Mouse (Mus musculus) heart, embryonic 10.5 days (tissue): ENCODE measurements at regions not wholly inside any gene's neighbourhood (a gene's known extent, or its start where the extent isn't known, plus 50 kb on each side); places are given as distances from the start of the nearest gene placed in this dataset.
"Not testable (repeated sequence)": the region's sequence is repeated elsewhere in the genome, so short reads cannot be mapped to it uniquely, and the experiment has no call there.

Source experiments
- DNase-seq: peaks from one replicate; pipeline ENCODE4 v3.0.0-alpha.2; 2017; ENCODE audit warnings: low spot score
- H3K27ac ChIP-seq: fragments of 300-500 bp; sonication (generic); 2 replicates; pipeline ENCODE4 v1.5.1; 2016; ENCODE audit warnings: mild to moderate bottlenecking
- H3K27me3 ChIP-seq: fragments of 300-500 bp; sonication (generic); 2 replicates; pipeline ENCODE4 v1.6.1; 2016; ENCODE audit warnings: mild to moderate bottlenecking; ENCODE audit not compliant: poor library complexity, insufficient read depth, severe bottlenecking
- H3K36me3 ChIP-seq: fragments of 300-500 bp; sonication (generic); 2 replicates; pipeline ENCODE4 v1.6.1; 2016; ENCODE audit warnings: mild to moderate bottlenecking, moderate library complexity
- H3K4me1 ChIP-seq: fragments of 300-500 bp; sonication (generic); 2 replicates; pipeline ENCODE4 v1.6.1; 2016; ENCODE audit warnings: mild to moderate bottlenecking
- H3K4me3 ChIP-seq: fragments of 300-500 bp; sonication (generic); 2 replicates; pipeline ENCODE4 v1.5.1; 2016; ENCODE audit warnings: mild to moderate bottlenecking, moderate library complexity
- H3K9me3 ChIP-seq: fragments of 300-500 bp; sonication (generic); 2 replicates; pipeline ENCODE4 v1.6.1; 2016; ENCODE audit warnings: mild to moderate bottlenecking, moderate library complexity
- WGBS: fragments of 180-500 bp; shearing (Covaris S2); methylation state at CpG from one replicate; pipeline ENCODE4 v1.1.7; 2016; 5-methylcytosine and 5-hydroxymethylcytosine counted together

- Histone ChIP-seq H3K4me3 (no peak overlapping the region), H3K36me3 (no peaks in the 10 kb centered on the region), H3K27ac (no peak overlapping the region), H3K9me3 (no peaks in the 10 kb centered on the region), H3K27me3 (no peaks in the 10 kb centered on the region), H3K4me1 (no peaks in the 10 kb centered on the region)
- 76% methylated on average over 9 of the region's 9 CpGs for WGBS
- DNase-seq: no peak
Observed at GRCm38 (mm10) chr5:117040878-117041277, 75.0 kb downstream of the Suds3 start.

GRCm38 (mm10) chr5:117037261-117037660, 78.7 kb downstream of the Suds3 start:
- Histone ChIP-seq H3K27ac (no peak overlapping the region), H3K4me1 (peaks cover 1% of the 10 kb centered on the region; the same call in 1 of the 2 replicates), H3K9me3 (no peaks in the 10 kb centered on the region), H3K4me3 (no peak overlapping the region), H3K27me3 (no peaks in the 10 kb centered on the region), H3K36me3 (no peaks in the 10 kb centered on the region)
- WGBS: 16% methylated on average over 3 of the region's 3 CpGs
- no peak for DNase-seq

DNA sequence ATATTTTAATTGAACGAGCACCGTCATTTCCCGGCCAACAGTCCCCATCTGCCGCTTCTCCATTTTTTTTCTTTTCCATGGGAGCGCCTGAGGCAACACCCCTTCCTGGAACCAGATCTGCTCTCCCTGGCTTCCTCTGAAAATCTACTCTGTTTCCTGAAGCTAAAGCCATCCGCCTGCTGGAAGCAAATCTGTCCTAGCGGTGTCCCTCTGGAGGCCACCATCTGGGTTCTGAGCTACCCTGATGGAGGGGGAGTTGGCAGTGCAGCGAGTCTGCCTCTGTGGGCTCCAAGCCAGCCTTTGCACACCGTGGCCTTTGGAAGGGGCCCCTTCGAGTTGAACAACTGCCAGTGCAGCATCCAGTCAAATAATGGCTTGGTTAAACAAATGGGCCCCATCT, 83.8 kb downstream of the Suds3 start:
- Histone ChIP-seq H3K4me3 (no peak overlapping the region), H3K36me3 (no peaks in the 10 kb centered on the region), H3K9me3 (no peaks in the 10 kb centered on the region), H3K4me1 (peaks cover 9% of the 10 kb centered on the region; the same call in 1 of the 2 replicates), H3K27ac (no peak overlapping the region), H3K27me3 (no peaks in the 10 kb centered on the region)
- no peak for DNase-seq
- WGBS: 73% methylated on average over 10 of the region's 10 CpGs

DNA sequence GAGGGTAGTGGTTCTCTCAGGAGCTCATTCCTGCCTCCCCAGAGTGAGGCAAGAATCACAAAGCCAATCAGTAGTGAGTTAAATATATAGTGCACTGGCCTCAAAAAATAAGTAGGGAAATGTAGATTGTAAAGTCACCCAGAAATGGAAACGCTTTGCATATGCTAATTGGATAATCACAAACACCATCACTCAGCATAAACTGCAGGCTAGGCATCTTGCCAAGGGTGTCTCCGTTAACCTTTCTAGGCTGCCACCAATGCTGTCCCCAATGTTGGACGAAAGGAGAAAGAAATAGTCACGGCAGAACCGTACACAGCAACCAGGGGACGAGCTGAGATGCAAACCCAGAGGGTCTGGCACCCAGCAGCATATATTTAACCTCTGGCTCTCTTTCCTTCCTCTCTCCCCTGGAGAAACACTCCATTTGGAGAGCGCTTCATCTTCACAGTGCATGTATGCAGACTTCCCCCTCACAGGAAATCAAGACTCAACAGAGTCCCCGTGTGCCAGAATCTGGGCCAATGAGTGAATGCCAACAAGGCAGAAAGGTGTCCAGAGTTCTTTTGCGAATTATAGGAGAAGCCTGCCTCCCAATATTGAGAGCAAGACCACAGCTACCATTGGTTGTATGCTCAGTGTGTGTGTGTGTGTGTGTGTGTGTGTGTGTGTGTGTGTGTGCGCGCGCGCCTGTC, 90.1 kb downstream of the Suds3 start:
- no peak for DNase-seq
- Histone ChIP-seq H3K4me1 (no peaks in the 10 kb centered on the region), H3K4me3 (no peak overlapping the region), H3K9me3 (0 out of 2 replicates have a peak, but pooled peaks cover 9% of the 10 kb centered on the region), H3K27me3 (no peaks in the 10 kb centered on the region), H3K36me3 (no peaks in the 10 kb centered on the region), H3K27ac (no peak overlapping the region)
- 85% methylated on average over 13 of the region's 13 CpGs for WGBS

GRCm38 (mm10) chr5:117018419-117019150, 97.3 kb downstream of the Suds3 start:
- Histone ChIP-seq H3K4me1 (no peaks in the 10 kb centered on the region), H3K9me3 (peaks cover 5% of the 10 kb centered on the region; the same call in 1 of the 2 replicates), H3K36me3 (no peaks in the 10 kb centered on the region), H3K27ac (no peak overlapping the region), H3K27me3 (no peaks in the 10 kb centered on the region), H3K4me3 (no peak overlapping the region)
- 76% methylated on average over 6 of the region's 6 CpGs for WGBS
- no peak for DNase-seq

GRCm38 (mm10) chr5:117011128-117011527, 104.8 kb downstream of the Suds3 start:
- no peaks in the 10 kb centered on the region for H3K4me1 ChIP-seq
- no peaks in the 10 kb centered on the region for H3K36me3 ChIP-seq
- WGBS: 87% methylated on average over 7 of the region's 7 CpGs
- no peak overlapping the region for H3K27ac ChIP-seq
- no peak for DNase-seq
- no peaks in the 10 kb centered on the region for H3K9me3 ChIP-seq
- H3K27me3 ChIP-seq: no peaks in the 10 kb centered on the region
- H3K4me3 ChIP-seq: no peak overlapping the region

DNA sequence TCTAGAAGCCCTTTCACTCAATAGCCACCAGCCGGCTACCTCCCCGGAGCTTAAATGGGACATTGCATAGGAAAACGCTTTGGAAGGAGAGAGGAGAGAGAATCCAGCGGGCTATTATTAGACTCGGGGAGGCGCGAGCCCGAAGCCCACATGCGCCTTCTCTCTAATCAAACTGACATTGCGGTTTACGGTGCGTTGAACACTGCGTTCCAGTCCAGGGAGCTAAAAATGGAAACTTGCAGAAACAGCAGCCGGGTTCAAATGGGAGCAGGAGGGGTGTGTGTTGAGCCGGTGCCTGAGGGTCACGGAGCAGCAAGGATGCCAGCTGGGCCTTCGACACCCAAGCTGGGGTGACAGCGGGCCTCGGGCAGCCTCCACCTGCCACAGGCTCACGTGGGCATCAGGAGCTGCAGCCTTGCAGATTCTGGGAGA, 115.1 kb downstream of the Suds3 start:
- Histone ChIP-seq H3K27me3 (no peaks in the 10 kb centered on the region), H3K27ac (peak overlapping the region; percentile 64), H3K36me3 (no peaks in the 10 kb centered on the region), H3K9me3 (no peaks in the 10 kb centered on the region), H3K4me1 (peaks cover 4% of the 10 kb centered on the region; the same call in 1 of the 2 replicates), H3K4me3 (peak overlapping the region; percentile 22; the same call in 1 of the 2 replicates)
- DNase-seq: no peak
- 45% methylated on average over 20 of the region's 20 CpGs for WGBS

DNA sequence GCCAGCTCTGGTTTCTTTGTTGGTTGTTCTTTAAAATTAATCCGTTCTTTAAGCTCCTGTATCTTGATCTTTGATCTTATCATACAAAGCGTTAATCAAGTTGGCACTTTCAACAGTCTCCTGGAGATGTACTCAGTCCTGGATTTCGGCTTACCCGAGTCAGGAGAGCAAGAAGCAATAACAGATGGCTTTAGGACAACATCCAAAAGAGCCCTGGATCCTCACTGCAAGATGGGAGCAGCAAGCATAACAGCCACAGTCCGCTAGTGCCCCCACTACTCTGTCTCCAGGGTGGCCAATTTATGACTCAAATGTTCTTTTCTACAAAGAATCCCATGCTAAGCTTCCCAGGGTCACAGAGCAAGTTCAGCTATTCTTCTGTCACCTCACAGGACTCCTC, 121.4 kb downstream of the Suds3 start:
- no peak overlapping the region for H3K4me3 ChIP-seq
- no peaks in the 10 kb centered on the region for H3K4me1 ChIP-seq
- WGBS: 62% methylated on average over 5 of the region's 5 CpGs
- no peak for DNase-seq
- no peaks in the 10 kb centered on the region for H3K9me3 ChIP-seq
- no peaks in the 10 kb centered on the region for H3K27me3 ChIP-seq
- no peaks in the 10 kb centered on the region for H3K36me3 ChIP-seq
- no peak overlapping the region for H3K27ac ChIP-seq

DNA sequence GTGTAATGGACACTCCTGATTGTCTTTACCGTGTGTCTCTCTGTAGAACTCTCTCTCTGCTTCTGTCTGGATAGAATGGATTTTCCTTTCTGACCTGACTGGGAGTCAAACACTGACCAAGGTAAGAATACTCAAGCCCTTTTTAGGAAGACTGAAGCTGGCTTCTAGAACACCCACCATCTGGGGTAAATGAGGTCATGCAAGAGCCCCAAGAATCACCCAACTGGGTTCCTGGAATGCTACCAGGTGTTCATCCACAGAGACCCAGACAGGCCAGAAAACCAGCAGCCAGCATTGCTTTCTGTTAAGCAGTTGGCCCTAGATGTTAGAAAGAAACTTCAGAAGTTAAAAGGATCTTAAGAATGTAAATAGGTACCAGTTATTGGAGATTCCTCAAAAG, 122.2 kb downstream of the Suds3 start:
- no peak for DNase-seq
- Histone ChIP-seq H3K4me3 (no peak overlapping the region), H3K36me3 (no peaks in the 10 kb centered on the region), H3K27ac (no peak overlapping the region), H3K4me1 (no peaks in the 10 kb centered on the region), H3K27me3 (no peaks in the 10 kb centered on the region), H3K9me3 (no peaks in the 10 kb centered on the region)
- WGBS: 86% methylated on average over 1 of the region's 1 CpGs

- H3K9me3 ChIP-seq: no peaks in the 10 kb centered on the region
- H3K27ac ChIP-seq: no peak overlapping the region
- H3K36me3 ChIP-seq: no peaks in the 10 kb centered on the region
- H3K27me3 ChIP-seq: no peaks in the 10 kb centered on the region
- DNase-seq: no peak
- no peaks in the 10 kb centered on the region for H3K4me1 ChIP-seq
- WGBS: 85% methylated on average over 6 of the region's 6 CpGs
- H3K4me3 ChIP-seq: no peak overlapping the region
Observed at GRCm38 (mm10) chr5:116991461-116991860, 124.5 kb downstream of the Suds3 start.

GRCm38 (mm10) chr5:116971474-116971873, 144.4 kb downstream of the Suds3 start:
- not testable (repeated sequence) for H3K4me3 ChIP-seq

GRCm38 (mm10) chr5:116964171-116964570, 151.7 kb downstream of the Suds3 start:
- 90% methylated on average over 7 of the region's 7 CpGs for WGBS

More at GRCm38 (mm10) chr5:116971474-116971873, 144.4 kb downstream of the Suds3 start:
- WGBS: 82% methylated on average over 4 of the region's 4 CpGs
- H3K9me3 ChIP-seq, DNase-seq, H3K27ac ChIP-seq, H3K4me1 ChIP-seq, H3K27me3 ChIP-seq, H3K36me3 ChIP-seq: not testable (repeated sequence)

GRCm38 (mm10) chr5:116963106-116963505, 152.8 kb downstream of the Suds3 start:
- 54% methylated on average over 2 of the region's 2 CpGs for WGBS
- H3K4me1 ChIP-seq: no peaks in the 10 kb centered on the region

More at GRCm38 (mm10) chr5:116964171-116964570, 151.7 kb downstream of the Suds3 start:
- H3K27me3 ChIP-seq: no peaks in the 10 kb centered on the region
- H3K27ac ChIP-seq: no peak overlapping the region
- H3K9me3 ChIP-seq: 0 out of 2 replicates have a peak, but pooled peaks cover 6% of the 10 kb centered on the region
- no peaks in the 10 kb centered on the region for H3K4me1 ChIP-seq
- DNase-seq: no peak
- H3K36me3 ChIP-seq: no peaks in the 10 kb centered on the region
- no peak overlapping the region for H3K4me3 ChIP-seq

More at GRCm38 (mm10) chr5:116963106-116963505, 152.8 kb downstream of the Suds3 start:
- Histone ChIP-seq H3K9me3 (0 out of 2 replicates have a peak, but pooled peaks cover 6% of the 10 kb centered on the region), H3K4me3 (no peak overlapping the region), H3K27ac (no peak overlapping the region), H3K36me3 (no peaks in the 10 kb centered on the region), H3K27me3 (no peaks in the 10 kb centered on the region)
- peak; percentile 38 for DNase-seq
